Mouse (Mus musculus): ENCODE results near the gene Mcemp1. TPM values are rescaled to one million over a fixed set of nuclear protein-coding genes. Genes with fewer than 3 reads are reported as not detected.

The Mcemp1 gene
- total RNA-seq, 1 experiment, result 0.22 TPM

GRCm38 (mm10) chr8:3648990-3649389, 16.6 kb upstream of the Mcemp1 start:
- in situ Hi-C loops (cut with MboI; ENCODE audit: low sequenced_read_pairs in 2 of 2, unreplicated experiment in 2 of 2), result no loop called here
- no peak for DNase-seq (ENCODE audit: low read depth, low spot score)
- no peak overlapping the region for H3K9ac ChIP-seq (ENCODE audit: insufficient read depth, low read depth, low read length, poor library complexity, severe bottlenecking)
- no peak overlapping the region for H3K4me3 ChIP-seq (ENCODE audit: insufficient read depth in 1 of 2, low read depth in 1 of 2, low read length in 2 of 2, poor library complexity in 1 of 2, severe bottlenecking in 1 of 2)
- H3K36me3 ChIP-seq (ENCODE audit: control insufficient read depth, insufficient read depth, low read length, poor library complexity, severe bottlenecking), result no peaks in the 10 kb centered on the region
- H3K9me3 ChIP-seq (ENCODE audit: control insufficient read depth, insufficient read depth, low read depth, low read length), result no peaks in the 10 kb centered on the region
- H3K4me1 ChIP-seq (ENCODE audit: control insufficient read depth in 2 of 2, insufficient read depth in 2 of 2, low read length in 2 of 2, poor library complexity in 1 of 2), result peaks cover 0 to 13% of the 10 kb centered on the region in 2 experiments; a peak in 3 of 4 replicates
- TF ChIP-seq ZC3H11A (IDR thresholded peaks at IDR 0.05; ENCODE audit: borderline replicate concordance, low read depth, low read length) (no peak), HCFC1 (IDR thresholded peaks at IDR 0.05; ENCODE audit: borderline replicate concordance, insufficient read depth, low read length) (no peak), CHD2 (IDR thresholded peaks at IDR 0.05; ENCODE audit: low read depth, low read length) (no peak), MAFK (IDR thresholded peaks at IDR 0.05; ENCODE audit: insufficient read depth, low read depth, low read length) (no peak), ZNF384 (IDR thresholded peaks at IDR 0.05; ENCODE audit: low read depth, low read length) (no peak)
- no peak overlapping the region for H3K27ac ChIP-seq (ENCODE audit: insufficient read depth, low read depth, low read length, poor library complexity, severe bottlenecking)

GRCm38 (mm10) chr8:3652845-3653244, 12.7 kb upstream of the Mcemp1 start:
- in situ Hi-C loops (cut with MboI; ENCODE audit: low sequenced_read_pairs in 2 of 2, unreplicated experiment in 2 of 2), result no loop called here
- Histone ChIP-seq H3K4me1 (ENCODE audit: control insufficient read depth in 2 of 2, insufficient read depth in 2 of 2, low read length in 2 of 2, poor library complexity in 1 of 2) (peaks cover 0 to 8% of the 10 kb centered on the region in 2 experiments; a peak in 1 of 4 replicates), H3K27ac (ENCODE audit: insufficient read depth, low read depth, low read length, poor library complexity, severe bottlenecking) (no peak overlapping the region), H3K9ac (ENCODE audit: insufficient read depth, low read depth, low read length, poor library complexity, severe bottlenecking) (no peak overlapping the region), H3K9me3 (ENCODE audit: control insufficient read depth, insufficient read depth, low read depth, low read length) (no peaks in the 10 kb centered on the region), H3K4me3 (ENCODE audit: insufficient read depth in 1 of 2, low read depth in 1 of 2, low read length in 2 of 2, poor library complexity in 1 of 2, severe bottlenecking in 1 of 2) (no peak overlapping the region), H3K36me3 (ENCODE audit: control insufficient read depth, insufficient read depth, low read length, poor library complexity, severe bottlenecking) (no peaks in the 10 kb centered on the region)
- no peak for TF ChIP-seq HCFC1 (IDR thresholded peaks at IDR 0.05; ENCODE audit: borderline replicate concordance, insufficient read depth, low read length)
- no peak for TF ChIP-seq CHD2 (IDR thresholded peaks at IDR 0.05; ENCODE audit: low read depth, low read length)
- no peak for TF ChIP-seq ZNF384 (IDR thresholded peaks at IDR 0.05; ENCODE audit: low read depth, low read length)
- TF ChIP-seq MAFK (IDR thresholded peaks at IDR 0.05; ENCODE audit: insufficient read depth, low read depth, low read length), result no peak
- TF ChIP-seq ZC3H11A (IDR thresholded peaks at IDR 0.05; ENCODE audit: borderline replicate concordance, low read depth, low read length), result no peak
- DNase-seq (ENCODE audit: low read depth, low spot score), result no peak

GRCm38 (mm10) chr8:3654726-3655508, 10.6 kb upstream of the Mcemp1 start:
- Histone ChIP-seq H3K27ac (ENCODE audit: insufficient read depth, low read depth, low read length, poor library complexity, severe bottlenecking) (no peak overlapping the region), H3K9ac (ENCODE audit: insufficient read depth, low read depth, low read length, poor library complexity, severe bottlenecking) (no peak overlapping the region)
- in situ Hi-C loops (cut with MboI; ENCODE audit: low sequenced_read_pairs in 2 of 2, unreplicated experiment in 2 of 2), result no loop called here

GRCm38 (mm10) chr8:3655526-3655925, 10.0 kb upstream of the Mcemp1 start, which contains the start of gene Retn:
Retn (plus strand) TSS chr8:3655770.
- H3K4me3 ChIP-seq (ENCODE audit: insufficient read depth in 1 of 2, low read depth in 1 of 2, low read length in 2 of 2, poor library complexity in 1 of 2, severe bottlenecking in 1 of 2), result no peak within 1 kb of the TSS
- DNase-seq (ENCODE audit: low read depth, low spot score), result no peak
- H3K36me3 ChIP-seq (ENCODE audit: control insufficient read depth, insufficient read depth, low read length, poor library complexity, severe bottlenecking), result no peaks in the 10 kb centered on the region
- no peak within 1 kb of the TSS for H3K9ac ChIP-seq (ENCODE audit: insufficient read depth, low read depth, low read length, poor library complexity, severe bottlenecking)
- TF ChIP-seq MAFK (IDR thresholded peaks at IDR 0.05; ENCODE audit: insufficient read depth, low read depth, low read length), result no peak
- TF ChIP-seq ZNF384 (IDR thresholded peaks at IDR 0.05; ENCODE audit: low read depth, low read length), result no peak
- no peak for TF ChIP-seq HCFC1 (IDR thresholded peaks at IDR 0.05; ENCODE audit: borderline replicate concordance, insufficient read depth, low read length)
- TF ChIP-seq CHD2 (IDR thresholded peaks at IDR 0.05; ENCODE audit: low read depth, low read length), result no peak
- TF ChIP-seq ZC3H11A (IDR thresholded peaks at IDR 0.05; ENCODE audit: borderline replicate concordance, low read depth, low read length), result no peak
- in situ Hi-C loops (cut with MboI; ENCODE audit: low sequenced_read_pairs in 2 of 2, unreplicated experiment in 2 of 2), result no loop called here
- no peak within 1 kb of the TSS for H3K27ac ChIP-seq (ENCODE audit: insufficient read depth, low read depth, low read length, poor library complexity, severe bottlenecking)
- H3K9me3 ChIP-seq (ENCODE audit: control insufficient read depth, insufficient read depth, low read depth, low read length), result no peaks in the 10 kb centered on the region
- H3K4me1 ChIP-seq (ENCODE audit: control insufficient read depth in 2 of 2, insufficient read depth in 2 of 2, low read length in 2 of 2, poor library complexity in 1 of 2), result peaks cover 0 to 5% of the 10 kb centered on the region in 2 experiments; a peak in 1 of 4 replicates

More at GRCm38 (mm10) chr8:3654726-3655508, 10.6 kb upstream of the Mcemp1 start:
- no peak overlapping the region for H3K4me3 ChIP-seq (ENCODE audit: insufficient read depth in 1 of 2, low read depth in 1 of 2, low read length in 2 of 2, poor library complexity in 1 of 2, severe bottlenecking in 1 of 2)
- TF ChIP-seq ZC3H11A (IDR thresholded peaks at IDR 0.05; ENCODE audit: borderline replicate concordance, low read depth, low read length), result no peak
- no peak for TF ChIP-seq CHD2 (IDR thresholded peaks at IDR 0.05; ENCODE audit: low read depth, low read length)
- no peak for TF ChIP-seq ZNF384 (IDR thresholded peaks at IDR 0.05; ENCODE audit: low read depth, low read length)
- TF ChIP-seq HCFC1 (IDR thresholded peaks at IDR 0.05; ENCODE audit: borderline replicate concordance, insufficient read depth, low read length), result no peak
- TF ChIP-seq MAFK (IDR thresholded peaks at IDR 0.05; ENCODE audit: insufficient read depth, low read depth, low read length), result no peak
- H3K4me1 ChIP-seq (ENCODE audit: control insufficient read depth in 2 of 2, insufficient read depth in 2 of 2, low read length in 2 of 2, poor library complexity in 1 of 2), result peaks cover 0 to 5% of the 10 kb centered on the region in 2 experiments; a peak in 1 of 4 replicates
- no peaks in the 10 kb centered on the region for H3K9me3 ChIP-seq (ENCODE audit: control insufficient read depth, insufficient read depth, low read depth, low read length)
- no peaks in the 10 kb centered on the region for H3K36me3 ChIP-seq (ENCODE audit: control insufficient read depth, insufficient read depth, low read length, poor library complexity, severe bottlenecking)
- no peak for DNase-seq (ENCODE audit: low read depth, low spot score)

Data from ES-E14 (cell line).